Mouse (Mus musculus): ENCODE measurements around the gene Ccnb3.

DNA sequence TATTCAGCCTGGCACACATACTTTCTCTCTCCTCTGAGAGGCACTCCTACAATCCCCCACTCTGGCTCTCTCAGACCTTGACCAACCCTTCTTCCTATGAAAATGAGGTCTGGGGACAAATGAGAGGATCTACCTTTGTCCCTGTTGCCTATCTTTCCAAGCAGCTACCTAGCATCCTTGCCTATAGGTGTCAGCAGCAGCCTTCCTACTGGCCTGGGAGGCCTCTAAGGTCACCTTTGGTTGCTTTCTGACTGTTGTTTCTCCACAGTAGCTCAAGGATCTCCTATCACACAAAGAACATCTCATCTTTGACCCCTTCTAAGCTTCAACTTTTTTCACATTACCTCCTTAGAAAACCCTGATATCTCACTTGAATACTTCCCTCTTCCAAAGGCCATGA lies 15.6 kb upstream of the Ccnb3 start:
- TF ChIP-seq POLR2A (IDR thresholded peaks at IDR 0.05; ENCODE audit: control insufficient read depth, extremely low read depth, insufficient read depth, low read length, poor library complexity) (no peak), CTCF (IDR thresholded peaks at IDR 0.05; ENCODE audit: borderline replicate concordance, control insufficient read depth, extremely low read depth, insufficient read depth, low read length, poor library complexity) (no peak)

Data from thymus, adult 2 months (tissue).